Comparison of ENCODE assay signal across 8 mouse cellular contexts in genomic region chr4:43040114-43040572, GRCm38 (mm10). TPM values are rescaled to one million over a fixed set of nuclear protein-coding genes. Genes with fewer than 3 reads are reported as not detected.
A peak's percentile ranks its signal among the peaks of the same experiment; 100 is the strongest.
DNase-seq lines count a peak whose midpoint lies in the region; ATAC-seq and TF ChIP-seq lines count a peak whose summit lies in the region.

No protein-coding gene starts in this region.

- no peaks in the 10 kb centered on the region for H3K9me3 ChIP-seq in heart, embryonic 11.5 days (replicated peaks; ENCODE audit: control insufficient read depth, low read length)
- no peaks in the 10 kb centered on the region for H3K9me3 ChIP-seq in kidney, embryonic 16.5 days (ENCODE audit: low read length)

- H3K4me2 ChIP-seq in heart, embryonic 11.5 days: peak overlapping the region; percentile 89
- H3K4me2 ChIP-seq in kidney, embryonic 16.5 days (replicated peaks; ENCODE audit: low read depth, low read length): peak overlapping the region; percentile 86
- peak overlapping the region; percentile 83 for H3K4me2 ChIP-seq in myocyte (ENCODE audit: low read depth)

- DNase-seq in B cell, adult 2 months: peak; percentile 98
- peak; percentile 99 for DNase-seq in brain, adult 2 months (ENCODE audit: low read depth, low spot score)
- DNase-seq in liver, adult 2 months (ENCODE audit: extremely low read depth, low read depth, low spot score): peak; percentile 95
- peak; percentile 98 for DNase-seq in splenic B cell, adult 2 months (ENCODE audit: low read depth, low spot score)

- no peaks in the 10 kb centered on the region for H3K79me2 ChIP-seq in liver, adult 2 months (ENCODE audit: control insufficient read depth, insufficient read depth, low read length)
- H3K79me2 ChIP-seq in myocyte (ENCODE audit: control insufficient read depth, insufficient read depth): peaks cover 7% of the 10 kb centered on the region

- under 1% methylated on average over 25 of the region's 25 CpGs for WGBS in heart, embryonic 11.5 days (ENCODE audit: insufficient replicate concordance)
- under 1% methylated on average over 25 of the region's 25 CpGs for WGBS in kidney, embryonic 16.5 days
- WGBS in liver, adult 2 months: under 1% methylated on average over 25 of the region's 25 CpGs

- H3K4me1 ChIP-seq in heart, embryonic 11.5 days (ENCODE audit: control insufficient read depth, insufficient read depth, low read length): peaks cover 29% of the 10 kb centered on the region
- H3K4me1 ChIP-seq in kidney, embryonic 16.5 days (ENCODE audit: insufficient read depth, low read length): peaks cover 39% of the 10 kb centered on the region
- H3K4me1 ChIP-seq in liver, adult 2 months (ENCODE audit: control insufficient read depth, insufficient read depth, low read length): peaks cover 15% of the 10 kb centered on the region

- peak overlapping the region; percentile 79 for H3K4me3 ChIP-seq in heart, embryonic 11.5 days (ENCODE audit: low read depth, low read length)
- peak overlapping the region; percentile 77 for H3K4me3 ChIP-seq in kidney, embryonic 16.5 days (ENCODE audit: low read length)
- peak overlapping the region; percentile 86 for H3K4me3 ChIP-seq in liver, adult 2 months (ENCODE audit: insufficient read depth, low read depth, low read length)
- peak overlapping the region; percentile 73 for H3K4me3 ChIP-seq in myocyte

- H3K27me3 ChIP-seq in heart, embryonic 11.5 days (ENCODE audit: control insufficient read depth, insufficient read depth, low read length): no peaks in the 10 kb centered on the region
- no peaks in the 10 kb centered on the region for H3K27me3 ChIP-seq in kidney, embryonic 16.5 days (ENCODE audit: insufficient read depth, low read length)
- no peaks in the 10 kb centered on the region for H3K27me3 ChIP-seq in liver, adult 2 months (ENCODE audit: control insufficient read depth, insufficient read depth, low read length)
- no peaks in the 10 kb centered on the region for H3K27me3 ChIP-seq in myocyte (ENCODE audit: control insufficient read depth, insufficient read depth, insufficient read length)
- no peaks in the 10 kb centered on the region for H3K27me3 ChIP-seq in splenic B cell, adult 2 months (ENCODE audit: control insufficient read depth, insufficient read depth, low read length, poor library complexity, severe bottlenecking)

- no peak for TF ChIP-seq CTCF in liver, adult 2 months (IDR thresholded peaks at IDR 0.05; ENCODE audit: low read depth, low read length)

- ATAC-seq in erythroblast, adult 5-6 weeks (replicated peaks; ENCODE audit: low FRiP score, poor library complexity, severe bottlenecking): peak; percentile 78
- peak; percentile 96 for ATAC-seq in heart, embryonic 11.5 days (replicated peaks; ENCODE audit: insufficient number of reproducible peaks, low FRiP score, low TSS enrichment)
- peak; percentile 98 for ATAC-seq in kidney, embryonic 16.5 days (ENCODE audit: low FRiP score, low TSS enrichment)

- H3K9ac ChIP-seq in heart, embryonic 11.5 days (ENCODE audit: low read depth, low read length): peak overlapping the region; percentile 84
- peak overlapping the region; percentile 84 for H3K9ac ChIP-seq in kidney, embryonic 16.5 days (replicated peaks; ENCODE audit: low read length)
- peak overlapping the region; percentile 83 for H3K9ac ChIP-seq in liver, adult 2 months (ENCODE audit: low read depth, low read length)

- H3ac ChIP-seq in myocyte (ENCODE audit: control insufficient read depth, insufficient read length): peak overlapping the region; percentile 14

- 0 out of 2 replicates have a peak, but pooled peaks cover 8% of the 10 kb centered on the region for H3K36me3 ChIP-seq in heart, embryonic 11.5 days (ENCODE audit: control insufficient read depth, insufficient read depth, low read length)
- peaks cover 9% of the 10 kb centered on the region; the same call in 1 of the 2 replicates for H3K36me3 ChIP-seq in kidney, embryonic 16.5 days (ENCODE audit: insufficient read depth, low read length)
- no peaks in the 10 kb centered on the region for H3K36me3 ChIP-seq in liver, adult 2 months (ENCODE audit: control insufficient read depth, insufficient read depth, low read length)
- H3K36me3 ChIP-seq in myocyte (ENCODE audit: control insufficient read depth, insufficient read depth): no peaks in the 10 kb centered on the region
- H3K36me3 ChIP-seq in splenic B cell, adult 2 months (ENCODE audit: control insufficient read depth, insufficient read depth, low read length, poor library complexity, severe bottlenecking): no peaks in the 10 kb centered on the region

- peak; percentile 85; the same call in 1 of the 2 replicates for TF ChIP-seq POLR2A in liver, adult 2 months (IDR thresholded peaks at IDR 0.05; ENCODE audit: extremely low read depth, insufficient read depth, low read length)
- TF ChIP-seq POLR2A in myocyte (IDR thresholded peaks at IDR 0.05; ENCODE audit: insufficient read length, low read depth): peak; percentile 98

- H3K27ac ChIP-seq in heart, embryonic 11.5 days (ENCODE audit: low read depth, low read length): peak overlapping the region; percentile 87
- H3K27ac ChIP-seq in kidney, embryonic 16.5 days (ENCODE audit: low read length): peak overlapping the region; percentile 69
- peak overlapping the region; percentile 60 for H3K27ac ChIP-seq in liver, adult 2 months (replicated peaks; ENCODE audit: insufficient read depth, low read depth, low read length)

TF ChIP-seq in myocyte, 11 proteins besides CTCF, POLR2A, EP300 and RAD21:
- TF ChIP-seq MYOD1 (IDR thresholded peaks at IDR 0.05; ENCODE audit: control insufficient read depth in 1 of 3, insufficient read length in 2 of 3, low read depth in 2 of 3) (peak in 1 of 3 experiments; percentile 88), MAX (IDR thresholded peaks at IDR 0.05; ENCODE audit: low read depth) (no peak), TCF12 (IDR thresholded peaks at IDR 0.05; ENCODE audit: insufficient read depth, poor library complexity, severe bottlenecking) (no peak), CEBPB (IDR thresholded peaks at IDR 0.05; ENCODE audit: insufficient read depth, poor library complexity, severe bottlenecking) (no peak), SRF (IDR thresholded peaks at IDR 0.05; ENCODE audit: control insufficient read depth, insufficient read length, low read depth) (peak; percentile 92), POLR2AphosphoS2 (IDR thresholded peaks at IDR 0.05; ENCODE audit: insufficient read length, low read depth) (peak; percentile 98), MYOG (IDR thresholded peaks at IDR 0.05; ENCODE audit: control insufficient read depth in 1 of 3, insufficient read depth in 1 of 3, insufficient read length in 2 of 3, low read depth in 2 of 3) (peak in 2 of 3 experiments; percentile 64 to 85), TCF3 (IDR thresholded peaks at IDR 0.05; ENCODE audit: insufficient read length, low read depth) (peak; percentile 27), REST (IDR thresholded peaks at IDR 0.05; ENCODE audit: insufficient read depth, insufficient read length) (no peak), USF1 (IDR thresholded peaks at IDR 0.05; ENCODE audit: low read depth) (no peak), E2F4 (IDR thresholded peaks at IDR 0.05; ENCODE audit: insufficient read depth) (no peak)

RNA-seq across cellular contexts. Expression of gene Fam214b, which starts 5.9 kb away (rescaled TPM):
- 177 and 182 TPM in 2 replicates for total RNA-seq in erythroblast, adult 5-6 weeks (2015; ENCODE audit: low replicate concordance)
- total RNA-seq in erythroblast, adult 5-6 weeks (2017; ENCODE audit: low replicate concordance): 191 and 193 TPM in 2 replicates
- 10.8 and 11.4 TPM in 2 replicates for polyA plus RNA-seq in heart, embryonic 11.5 days (2014; fragmentation: Nextera tagmentation; extraction: Ambion mirVana)
- 11.7 and 12.9 TPM in 2 replicates for polyA plus RNA-seq in kidney, embryonic 16.5 days (2015; fragmentation: Nextera tagmentation; extraction: Ambion mirVana)
- total RNA-seq in liver, adult 2 months (2014; rRNA removed): 4.0 and 4.2 TPM in 2 replicates
- polyA plus RNA-seq in liver, adult 2 months (2012; rRNA removed): 6.2 and 7.7 TPM in 2 replicates
- 35.3 TPM for polyA plus RNA-seq in myocyte (2012; fragmentation: generic; extraction: Trizol)

RNA-seq across cellular contexts. Expression of gene Stoml2, which starts 8.6 kb away (rescaled TPM):
- 38.6 and 40.1 TPM in 2 replicates for total RNA-seq in erythroblast, adult 5-6 weeks (2015; ENCODE audit: low replicate concordance)
- total RNA-seq in erythroblast, adult 5-6 weeks (2017; ENCODE audit: low replicate concordance): 53.4 and 59.0 TPM in 2 replicates
- polyA plus RNA-seq in heart, embryonic 11.5 days (2014; fragmentation: Nextera tagmentation; extraction: Ambion mirVana): 251 and 255 TPM in 2 replicates
- 363 and 374 TPM in 2 replicates for polyA plus RNA-seq in kidney, embryonic 16.5 days (2015; fragmentation: Nextera tagmentation; extraction: Ambion mirVana)
- 92.2 and 108 TPM in 2 replicates for total RNA-seq in liver, adult 2 months (2014; rRNA removed)
- polyA plus RNA-seq in liver, adult 2 months (2012; rRNA removed): 88.7 and 106 TPM in 2 replicates
- polyA plus RNA-seq in myocyte (2012; fragmentation: generic; extraction: Trizol): 113 TPM

RNA-seq across cellular contexts. Expression of gene Pigo, which starts 14.5 kb away (rescaled TPM):
- 4.8 and 24.2 TPM in 2 replicates for total RNA-seq in erythroblast, adult 5-6 weeks (2015; ENCODE audit: low replicate concordance)
- total RNA-seq in erythroblast, adult 5-6 weeks (2017; ENCODE audit: low replicate concordance): 8.8 and 10.2 TPM in 2 replicates
- 13.2 and 13.6 TPM in 2 replicates for polyA plus RNA-seq in heart, embryonic 11.5 days (2014; fragmentation: Nextera tagmentation; extraction: Ambion mirVana)
- polyA plus RNA-seq in kidney, embryonic 16.5 days (2015; fragmentation: Nextera tagmentation; extraction: Ambion mirVana): 29.8 and 32.2 TPM in 2 replicates
- total RNA-seq in liver, adult 2 months (2014; rRNA removed): 6.9 and 7.2 TPM in 2 replicates
- 11.0 and 14.0 TPM in 2 replicates for polyA plus RNA-seq in liver, adult 2 months (2012; rRNA removed)
- 8.0 TPM for polyA plus RNA-seq in myocyte (2012; fragmentation: generic; extraction: Trizol)

RNA-seq across cellular contexts. Expression of gene Unc13b, which starts 18.6 kb away (rescaled TPM):
- not detected in 2 replicates for total RNA-seq in erythroblast, adult 5-6 weeks (2015; ENCODE audit: low replicate concordance)
- not detected in 2 replicates for total RNA-seq in erythroblast, adult 5-6 weeks (2017; ENCODE audit: low replicate concordance)
- 9.3 TPM in 2 replicates for polyA plus RNA-seq in heart, embryonic 11.5 days (2014; fragmentation: Nextera tagmentation; extraction: Ambion mirVana)
- polyA plus RNA-seq in kidney, embryonic 16.5 days (2015; fragmentation: Nextera tagmentation; extraction: Ambion mirVana): 6.8 and 8.6 TPM in 2 replicates
- total RNA-seq in liver, adult 2 months (2014; rRNA removed): 3.7 and 5.8 TPM in 2 replicates
- polyA plus RNA-seq in liver, adult 2 months (2012; rRNA removed): 0.75 and 2.6 TPM in 2 replicates
- 0.42 TPM for polyA plus RNA-seq in myocyte (2012; fragmentation: generic; extraction: Trizol)

RNA-seq across cellular contexts. Expression of gene Fancg, which starts 29.8 kb away (rescaled TPM):
- total RNA-seq in erythroblast, adult 5-6 weeks (2015; ENCODE audit: low replicate concordance): 1.7 and 8.6 TPM in 2 replicates
- total RNA-seq in erythroblast, adult 5-6 weeks (2017; ENCODE audit: low replicate concordance): 11.8 and 17.6 TPM in 2 replicates
- polyA plus RNA-seq in heart, embryonic 11.5 days (2014; fragmentation: Nextera tagmentation; extraction: Ambion mirVana): 11.0 and 11.5 TPM in 2 replicates
- polyA plus RNA-seq in kidney, embryonic 16.5 days (2015; fragmentation: Nextera tagmentation; extraction: Ambion mirVana): 19.5 and 20.6 TPM in 2 replicates
- 1.2 and 2.1 TPM in 2 replicates for total RNA-seq in liver, adult 2 months (2014; rRNA removed)
- polyA plus RNA-seq in liver, adult 2 months (2012; rRNA removed): 2.2 and 2.9 TPM in 2 replicates
- 2.6 TPM for polyA plus RNA-seq in myocyte (2012; fragmentation: generic; extraction: Trizol)

Comparison
In these comparisons a context has a peak if more than half of its experiments do, and no peak if none do; other contexts are left out.
1. Peak in every context shown above with its lines: DNase-seq, ATAC-seq, H3K4me3 ChIP-seq and H3K27ac ChIP-seq.